Mouse (Mus musculus): ENCODE data around the gene Klk1b21.
"Not testable (repeated sequence)": the region's sequence is repeated elsewhere in the genome, so short reads cannot be mapped to it uniquely, and the experiment has no call there.

Gene Klk1b21

DNA sequence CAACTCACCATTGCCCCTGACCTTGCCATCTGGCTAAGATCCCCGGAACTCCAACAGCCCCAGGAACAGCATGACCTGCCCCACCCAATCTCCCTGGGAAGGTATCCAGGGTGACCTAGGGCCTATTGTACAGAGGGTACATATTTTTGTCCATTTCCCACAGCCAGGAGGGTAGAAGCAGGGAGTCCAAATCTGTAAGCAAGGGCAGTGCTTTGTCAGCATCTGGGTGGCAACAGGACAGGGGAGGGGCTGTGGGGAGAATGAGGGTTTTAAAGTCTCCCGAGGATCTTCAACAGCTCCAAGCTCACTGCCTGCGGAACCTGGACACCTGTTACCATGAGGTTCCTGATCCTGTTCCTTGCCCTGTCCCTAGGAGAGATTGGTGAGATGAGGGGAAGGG is at the start of gene Klk1b21:
Klk1b21 (plus strand) TSS at position 301 of the 400 bp plus-strand sequence.
- DNase-seq (ENCODE audit: low spot score), result not testable (repeated sequence)

DNA sequence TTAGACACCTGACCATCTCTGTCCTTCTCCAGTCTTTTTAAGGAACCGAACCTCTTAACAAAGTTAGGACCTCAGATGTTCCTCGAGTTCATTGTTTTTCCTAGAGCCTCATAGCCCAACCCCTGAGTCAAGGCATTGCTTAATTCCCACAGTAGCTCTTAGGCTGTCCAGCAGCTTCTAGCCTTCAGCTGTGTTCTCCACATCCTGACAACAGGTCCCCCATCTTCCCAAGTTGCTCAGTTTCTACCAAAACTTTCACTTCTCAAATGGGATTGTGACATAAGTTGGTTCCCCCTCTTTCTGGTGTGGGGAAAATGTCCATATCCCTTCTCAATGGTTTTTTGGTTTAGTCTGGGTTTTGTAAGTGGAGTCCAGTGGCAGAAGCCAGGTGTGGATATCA is 30.0 kb upstream of the Klk1b21 start:
- DNase-seq (ENCODE audit: low spot score), result no peak

DNA sequence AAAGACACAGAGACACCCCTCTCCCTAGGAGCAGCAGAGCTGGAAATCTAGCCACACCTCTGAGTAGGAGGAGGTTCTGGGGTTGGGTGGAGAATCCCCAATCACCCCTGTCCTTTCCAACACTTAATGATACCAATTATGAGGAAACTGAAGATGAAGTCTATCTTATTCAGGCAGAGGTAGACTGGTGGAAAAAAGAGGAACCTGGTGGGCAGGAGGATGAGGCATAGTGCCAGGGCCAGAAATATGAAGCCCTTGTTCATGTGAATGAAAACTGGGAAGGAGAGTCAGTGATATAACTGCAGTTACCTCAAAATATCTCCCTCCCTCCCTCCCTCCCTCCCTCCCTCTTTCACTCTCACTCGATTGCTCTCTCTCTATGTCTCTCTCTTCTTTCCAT is 24.4 kb upstream of the Klk1b21 start:
- no peak for DNase-seq (ENCODE audit: low spot score)

DNA sequence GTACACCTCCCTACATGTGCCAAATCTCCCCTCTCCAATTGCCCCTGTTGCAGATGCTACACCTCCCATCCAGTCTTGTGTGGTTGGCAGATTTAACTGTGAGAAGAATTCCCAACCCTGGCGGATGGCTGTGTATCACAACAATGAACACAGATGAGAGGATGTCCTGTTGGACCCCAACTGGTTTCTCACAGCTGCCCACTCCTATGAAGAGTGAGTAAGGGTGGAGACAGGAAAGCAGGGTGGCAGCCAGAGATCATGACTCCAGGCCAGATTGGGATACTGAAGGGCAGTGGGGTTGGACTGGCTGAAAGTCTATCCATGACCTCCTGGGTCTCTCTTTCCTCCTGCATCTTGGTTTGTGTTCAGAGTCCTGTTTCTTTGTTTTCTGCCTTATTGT is 6.0 kb upstream of the Klk1b21 start:
- no peak for DNase-seq (ENCODE audit: low spot score)

DNA sequence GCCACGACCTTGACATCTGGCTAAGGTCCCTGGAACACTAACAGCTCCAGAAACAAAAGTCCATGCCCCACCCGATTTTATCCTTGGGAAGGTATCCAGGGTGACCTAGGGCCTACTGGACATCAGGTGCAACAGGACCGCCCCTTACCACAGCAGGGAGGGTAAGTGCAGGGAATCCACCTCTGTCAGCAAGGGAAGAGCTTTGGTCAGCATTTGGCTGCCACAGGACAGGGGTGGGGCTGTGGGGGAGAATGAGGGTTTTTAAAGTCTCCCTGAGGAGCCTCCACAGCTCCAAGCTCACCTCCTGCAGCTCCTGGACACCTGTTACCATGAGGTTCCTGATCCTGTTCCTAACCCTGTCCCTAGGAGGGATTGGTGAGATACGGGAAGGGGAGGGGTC is 10.2 kb downstream of the Klk1b21 start, which contains the start of gene Klk1b22:
Klk1b22 (plus strand) TSS at position 301 of the 400 bp plus-strand sequence.
- DNase-seq (ENCODE audit: low spot score), result no peak

DNA sequence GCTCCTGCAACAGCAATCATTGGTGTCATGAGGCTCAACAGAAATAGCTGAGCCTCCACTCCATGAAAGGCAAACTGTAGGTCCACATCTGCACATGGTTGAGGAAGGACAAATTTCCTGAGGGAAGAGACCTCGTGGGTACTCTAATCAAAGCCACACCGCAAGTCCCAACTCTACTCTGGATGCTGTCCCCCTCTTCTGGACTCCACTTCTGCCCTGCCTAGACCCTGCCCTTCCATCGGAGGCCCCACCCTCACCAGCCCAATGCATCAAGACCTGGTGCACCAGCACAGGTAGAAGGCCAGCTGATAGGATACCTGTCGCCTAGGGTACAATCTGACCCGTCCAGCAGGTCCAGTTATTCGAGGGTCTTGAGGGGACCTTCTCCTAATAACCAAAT is 21.3 kb downstream of the Klk1b21 start:
- DNase-seq (ENCODE audit: low spot score), result no peak

DNA sequence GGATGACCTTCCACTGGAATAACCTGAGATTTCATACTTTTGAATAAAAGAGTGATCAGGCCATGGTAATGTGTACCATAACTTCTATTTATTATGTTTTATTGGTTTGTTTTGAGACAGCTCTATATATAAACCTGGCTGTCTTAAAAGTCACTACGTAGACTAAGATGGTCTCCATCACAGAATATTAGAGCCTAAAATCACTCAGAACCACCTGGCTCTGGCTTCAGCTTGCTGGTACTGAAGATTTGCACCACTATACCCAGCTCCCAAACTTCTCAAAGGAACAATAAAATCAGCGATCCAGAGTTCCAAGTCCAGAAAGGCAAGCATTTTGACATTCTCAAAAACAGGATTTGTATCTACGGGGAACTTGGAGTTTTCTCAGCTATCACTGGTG is 34.3 kb downstream of the Klk1b21 start, which contains the start of gene Klk1b16:
Klk1b16 (plus strand) TSS at position 301 of the 400 bp plus-strand sequence.
- DNase-seq (ENCODE audit: low spot score), result no peak

All from ovary, postnatal 10 days (tissue).